Mouse (Mus musculus): ENCODE measurements at regions not wholly inside any gene's neighbourhood (a gene's known extent, or its start where the extent isn't known, plus 50 kb on each side); places are given as distances from the start of the nearest gene placed in this dataset.

DNA sequence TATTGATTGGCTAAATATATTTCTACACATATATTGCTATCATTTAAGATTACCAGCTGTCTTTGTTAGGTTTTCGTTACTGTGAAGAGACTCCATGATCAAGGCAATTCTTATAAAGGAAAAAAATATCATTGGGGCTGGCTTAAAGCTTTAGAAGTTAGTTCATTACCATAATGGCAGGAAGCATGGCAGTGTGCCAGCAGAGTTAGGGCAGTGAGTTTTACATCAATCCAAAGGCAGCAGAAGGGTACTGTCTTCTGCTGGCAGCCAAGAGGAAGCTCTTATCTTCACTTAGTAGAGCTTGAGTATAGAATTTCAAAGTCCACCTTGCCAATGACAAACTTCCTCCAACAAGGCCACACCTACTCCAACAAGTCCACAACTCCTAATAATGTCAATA, 1744.6 kb upstream of the Adgrl3 start:
- no peak for DNase-seq (ENCODE audit: low spot score in 2 of 2)
- no peak for TF ChIP-seq CTCF (conservative IDR thresholded peaks at IDR 0.05)
- no peak overlapping the region for H3K27ac ChIP-seq
- H3K4me3 ChIP-seq = no peak overlapping the region

DNA sequence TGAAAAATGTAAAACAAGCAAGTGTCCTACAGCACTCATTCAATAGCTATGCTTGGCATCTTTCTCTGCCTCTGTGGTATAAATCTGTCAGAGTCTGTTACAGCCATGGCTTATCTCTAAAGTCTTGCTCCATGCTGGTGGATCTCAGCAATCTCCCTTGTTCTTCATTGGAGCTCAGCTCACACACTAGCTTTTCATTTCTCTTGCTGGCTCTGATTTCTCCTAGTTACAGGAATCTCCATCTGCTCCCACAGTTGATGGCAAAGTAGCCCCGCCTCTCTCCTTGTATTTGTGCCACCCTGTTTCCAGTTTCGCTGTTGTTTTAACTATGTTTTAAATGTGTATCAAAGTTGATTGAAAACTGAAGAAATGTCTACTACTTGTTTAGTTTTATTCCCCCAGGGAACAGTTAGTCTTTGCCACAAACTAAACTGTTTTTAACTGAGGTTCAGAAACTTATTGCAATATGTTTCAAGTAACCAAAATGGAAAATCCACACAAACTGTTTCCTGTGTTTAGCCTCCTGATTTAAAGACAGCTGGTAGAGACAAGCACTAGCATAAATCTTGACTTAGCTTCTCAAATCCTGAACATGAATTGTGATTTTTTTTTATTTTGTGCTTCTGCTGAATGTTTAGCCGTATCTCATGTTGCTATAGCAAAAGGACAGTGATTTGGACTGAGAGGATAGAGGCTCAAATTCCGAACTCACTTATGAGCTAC, 1719.8 kb upstream of the Adgrl3 start:
- Histone ChIP-seq H3K27ac (no peak overlapping the region), H3K4me3 (no peak overlapping the region)
- no peak for TF ChIP-seq CTCF (conservative IDR thresholded peaks at IDR 0.05)
- DNase-seq (ENCODE audit: low spot score in 2 of 2) = peak in 1 of 2 experiments; percentile 3

DNA sequence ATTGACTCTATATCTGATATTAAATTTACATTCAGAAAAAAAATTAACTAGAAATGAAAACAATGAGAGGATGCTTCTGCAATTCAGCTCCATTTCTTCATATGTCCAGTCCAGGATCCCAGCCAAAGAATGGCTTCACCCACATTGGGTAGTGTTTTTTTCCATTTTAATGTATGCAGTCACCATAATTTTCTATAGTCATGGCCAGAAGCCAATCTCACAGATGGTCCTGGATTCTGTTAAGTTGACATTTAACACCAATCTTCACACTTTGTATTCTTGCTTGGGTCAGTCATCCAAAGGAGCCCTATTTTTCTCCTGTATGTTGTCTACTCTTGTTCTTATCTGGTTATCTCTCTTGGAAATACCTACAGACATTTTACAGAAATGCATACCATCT, 1713.8 kb upstream of the Adgrl3 start:
- H3K27ac ChIP-seq = no peak overlapping the region
- no peak overlapping the region for H3K4me3 ChIP-seq
- no peak for TF ChIP-seq CTCF (conservative IDR thresholded peaks at IDR 0.05)
- no peak for DNase-seq (ENCODE audit: low spot score in 2 of 2)
